Mouse (Mus musculus) olfactory bulb, adult 2 months (tissue): Measurements from ENCODE around the gene Irx4. TPM values are rescaled to one million over a fixed set of nuclear protein-coding genes. Genes with fewer than 3 reads are reported as not detected.

Experiments used
- H3K27ac ChIP-seq: fragments of 200-500 bp; 2 replicates; pipeline ENCODE4 v1.5.1; 2012; ENCODE audit warnings: low read depth, low read length; ENCODE audit not compliant: insufficient read depth
- H3K4me1 ChIP-seq: fragments of 200-500 bp; 2 replicates; pipeline ENCODE4 v1.6.1; 2012; ENCODE audit warnings: low read length; ENCODE audit not compliant: control insufficient read depth, insufficient read depth
- H3K4me3 ChIP-seq: fragments of 200-500 bp; 2 replicates; pipeline ENCODE4 v1.5.1; 2012; ENCODE audit warnings: mild to moderate bottlenecking, low read depth, low read length, moderate library complexity; ENCODE audit not compliant: insufficient read depth
- CTCF ChIP-seq: fragments of 200-500 bp; IDR thresholded peaks from 2 replicates; pipeline ENCODE4 v1.5.1; 2012; ENCODE audit warnings: low read depth, mild to moderate bottlenecking, low read length, moderate library complexity; ENCODE audit not compliant: insufficient read depth
- POLR2A ChIP-seq: fragments of 200-500 bp; IDR thresholded peaks from 2 replicates; pipeline ENCODE4 v1.6.1; 2012; ENCODE audit warnings: mild to moderate bottlenecking, low read depth, low read length, moderate library complexity; ENCODE audit not compliant: insufficient read depth
- WGBS: fragments of 180-500 bp; shearing (Covaris S2); methylation state at CpG from one replicate; pipeline ENCODE4 v1.1.7; 2018; 5-methylcytosine and 5-hydroxymethylcytosine counted together
- polyA plus RNA-seq: library from polyadenylated mRNA; stranded (reverse); fragments of >200 nt; gene quantifications from 2 replicates; pipeline ENCODE4 v1.2.4, GENCODE M21; 2012; ENCODE audit warnings: low replicate concordance; ENCODE audit not compliant: missing spikeins, insufficient read depth, insufficient read length

Gene Irx4
- not detected in 2 replicates for polyA plus RNA-seq

DNA sequence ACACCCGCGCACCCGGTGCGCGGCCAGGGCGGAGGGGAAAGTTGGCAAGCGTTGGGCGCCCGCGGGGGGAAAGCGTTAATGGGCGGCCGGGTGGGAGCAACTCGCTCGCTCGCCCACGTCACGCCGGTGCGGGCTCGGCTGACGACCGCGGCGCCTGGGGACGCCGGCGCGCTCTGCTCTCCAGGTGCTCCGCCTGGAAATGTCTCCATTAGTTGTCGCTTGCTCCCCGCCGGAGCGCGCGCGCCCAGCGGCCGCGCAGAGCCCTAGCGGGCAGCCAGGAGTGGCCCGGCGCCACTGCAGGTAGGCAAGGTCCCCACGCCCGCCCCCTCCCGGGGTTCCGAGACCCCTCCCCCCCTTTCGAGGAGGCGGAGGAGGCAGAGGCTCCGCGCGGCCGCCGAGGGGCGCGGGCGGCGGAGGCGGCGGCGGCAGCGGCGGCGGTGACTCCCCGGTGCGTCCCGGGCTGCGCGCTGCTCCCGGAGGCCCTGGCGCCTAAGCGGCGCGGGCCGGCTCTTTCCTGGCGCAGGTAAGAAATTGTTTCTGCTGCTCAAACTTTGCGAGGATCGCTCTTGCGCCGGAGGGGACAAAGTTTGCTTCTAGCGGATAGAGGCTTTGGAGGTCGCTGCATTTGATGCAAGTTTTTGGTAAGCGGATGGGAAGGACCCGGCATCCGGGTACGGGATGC lies at the start of gene Irx4:
Gene Irx4 (plus strand): TSS at position 126 of the 682 bp plus-strand sequence.
- TF ChIP-seq CTCF (no peak), POLR2A (no peak)
- 1% methylated on average over 72 of the region's 86 CpGs for WGBS
- Histone ChIP-seq H3K4me1 (peaks cover 15% of the 10 kb centered on the region), H3K4me3 (no peak within 1 kb of the TSS), H3K27ac (no peak within 1 kb of the TSS)

DNA sequence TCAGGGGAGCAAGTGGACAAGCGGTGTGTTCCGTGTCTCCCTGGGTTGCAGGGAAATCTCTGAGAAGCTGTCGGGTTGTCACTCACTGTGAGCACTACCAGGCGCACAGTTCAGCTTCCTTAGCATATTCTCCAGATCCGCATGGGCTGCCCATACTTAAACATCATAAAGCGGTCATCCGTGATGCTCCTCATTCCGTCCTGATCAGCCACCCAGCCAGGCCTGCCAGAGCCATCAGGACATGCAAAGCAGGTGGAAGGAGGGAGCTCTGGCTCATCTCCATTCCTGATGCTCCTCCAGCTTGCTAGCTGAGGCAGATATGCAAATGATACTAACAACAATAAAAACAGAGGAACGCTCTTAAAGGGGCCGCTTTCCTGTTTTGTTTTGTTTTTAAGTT lies 46.0 kb upstream of the Irx4 start:
- TF ChIP-seq CTCF, result no peak
- no peak for TF ChIP-seq POLR2A
- Histone ChIP-seq H3K4me3 (no peak overlapping the region), H3K4me1 (no peaks in the 10 kb centered on the region), H3K27ac (no peak overlapping the region)
- 67% methylated on average over 10 of the region's 10 CpGs for WGBS

DNA sequence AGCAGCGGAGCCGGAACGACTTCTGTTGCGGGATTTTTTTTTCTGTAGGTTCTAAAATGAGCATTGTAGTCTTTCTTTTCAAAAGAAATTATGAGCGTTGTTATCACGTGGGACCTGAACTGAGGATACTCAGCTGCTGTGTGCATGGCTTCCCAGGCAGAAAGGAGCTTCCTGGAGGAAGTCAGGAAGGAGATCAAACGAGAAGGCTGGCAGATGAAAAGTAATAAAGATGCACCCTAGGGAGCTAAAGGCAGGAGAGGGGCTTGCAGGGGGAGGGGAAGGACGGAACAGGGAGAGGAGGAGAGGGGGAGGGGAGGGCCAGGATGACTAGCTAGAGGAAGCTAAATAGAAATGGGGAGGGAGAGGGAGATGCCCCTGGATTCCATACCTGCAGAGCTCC lies 23.8 kb upstream of the Irx4 start:
- no peak overlapping the region for H3K27ac ChIP-seq
- 63% methylated on average over 8 of the region's 8 CpGs for WGBS
- TF ChIP-seq CTCF, result no peak
- no peak for TF ChIP-seq POLR2A
- no peaks in the 10 kb centered on the region for H3K4me1 ChIP-seq
- no peak overlapping the region for H3K4me3 ChIP-seq

DNA sequence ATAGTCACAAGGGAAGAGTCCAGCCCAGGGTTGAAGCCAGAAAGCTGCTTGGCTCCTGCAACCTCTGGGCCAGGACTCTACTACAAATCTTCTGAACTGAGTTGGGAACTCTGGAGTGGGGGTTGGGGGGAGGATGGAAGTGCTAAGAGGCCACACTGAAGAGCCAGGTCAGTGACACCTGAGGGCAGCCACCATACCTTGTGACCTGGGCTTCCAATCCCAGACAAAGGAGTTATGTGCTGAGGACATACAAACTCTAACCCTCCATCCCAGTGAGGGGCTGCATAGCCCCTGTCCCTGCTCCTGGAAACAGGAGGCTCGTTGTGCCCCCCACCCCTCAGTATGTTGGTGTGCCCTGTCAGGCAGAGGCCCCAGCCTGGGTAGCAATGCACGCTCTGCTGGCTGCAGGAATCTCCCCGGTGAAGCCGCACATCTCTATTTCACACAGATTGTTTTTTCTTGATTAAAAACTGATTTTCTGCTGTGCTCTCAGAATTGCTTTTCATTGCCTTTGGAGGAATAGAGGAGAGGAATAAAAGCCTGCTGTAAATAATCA lies 21.0 kb upstream of the Irx4 start:
- WGBS, result 85% methylated on average over 4 of the region's 4 CpGs
- no peak overlapping the region for H3K27ac ChIP-seq
- TF ChIP-seq POLR2A (no peak), CTCF (no peak)
- H3K4me1 ChIP-seq, result no peaks in the 10 kb centered on the region
- H3K4me3 ChIP-seq, result no peak overlapping the region

DNA sequence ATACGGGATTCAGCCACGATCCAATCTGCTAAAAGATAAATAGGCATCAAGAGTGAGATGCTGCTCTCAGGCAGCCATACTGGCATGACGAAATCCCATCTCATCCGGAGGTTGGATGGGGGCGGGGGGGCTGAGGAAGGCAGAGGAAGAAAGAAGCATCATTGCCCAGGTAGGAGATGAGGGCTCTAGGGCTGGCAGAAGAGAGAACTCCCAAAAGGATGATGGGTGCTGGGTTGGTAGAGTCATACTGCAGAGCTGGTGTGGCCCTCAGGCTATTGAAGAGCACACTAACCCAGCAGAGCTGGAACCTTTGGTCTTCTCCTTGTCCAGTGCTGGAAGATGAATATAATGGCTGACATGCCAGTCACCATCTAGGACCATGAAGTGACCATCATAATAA lies 17.7 kb upstream of the Irx4 start:
- Histone ChIP-seq H3K4me3 (no peak overlapping the region), H3K27ac (no peak overlapping the region), H3K4me1 (no peaks in the 10 kb centered on the region)
- TF ChIP-seq CTCF (no peak), POLR2A (no peak)
- WGBS, result 93% methylated on average over 5 of the region's 5 CpGs

DNA sequence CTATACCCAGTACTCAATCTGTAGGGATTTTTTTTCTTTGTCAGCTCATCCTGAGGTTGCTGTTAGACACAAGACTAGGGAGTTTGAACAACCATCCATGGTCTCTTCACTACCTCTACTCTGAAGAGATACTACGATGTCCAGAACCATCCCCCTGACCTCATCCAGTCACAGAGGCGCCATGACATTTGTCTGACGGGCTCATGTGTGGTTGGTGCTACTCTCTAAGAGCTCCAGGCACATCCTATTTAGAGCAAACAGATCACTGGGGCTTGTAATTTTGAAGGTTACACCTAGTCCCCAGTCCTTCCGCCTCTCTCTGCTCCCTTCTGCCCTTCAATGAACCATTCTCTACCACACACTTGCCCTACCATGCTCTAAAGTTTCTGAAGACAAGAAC lies 13.3 kb upstream of the Irx4 start:
- WGBS, result 95% methylated on average over 4 of the region's 4 CpGs
- TF ChIP-seq CTCF (no peak), POLR2A (no peak)

DNA sequence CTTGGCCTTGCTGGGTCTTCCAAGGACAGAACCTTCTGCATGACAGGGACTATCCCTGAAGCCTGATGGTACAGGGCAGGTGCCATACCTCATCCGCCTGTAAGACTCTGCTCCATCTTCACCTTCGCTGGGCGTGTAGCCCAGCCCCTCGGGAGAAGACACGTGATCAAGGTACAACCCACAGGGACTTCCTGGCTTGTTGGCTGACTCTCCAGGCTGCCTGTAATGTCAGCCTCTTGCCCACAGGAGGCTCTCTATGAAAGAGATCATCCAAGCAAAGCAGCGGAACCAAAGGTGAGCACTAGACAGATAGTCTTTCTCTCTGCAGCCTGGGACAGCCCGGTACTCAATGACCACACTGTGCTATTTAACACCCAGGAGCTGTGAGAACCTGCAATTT lies 9.1 kb upstream of the Irx4 start:
- Histone ChIP-seq H3K4me1 (no peaks in the 10 kb centered on the region), H3K27ac (no peak overlapping the region), H3K4me3 (no peak overlapping the region)
- TF ChIP-seq CTCF (no peak), POLR2A (no peak)
- WGBS, result 46% methylated on average over 7 of the region's 7 CpGs

More for the DNA sequence above, 13.3 kb upstream of the Irx4 start:
- no peak overlapping the region for H3K27ac ChIP-seq
- H3K4me1 ChIP-seq, result no peaks in the 10 kb centered on the region
- no peak overlapping the region for H3K4me3 ChIP-seq

DNA sequence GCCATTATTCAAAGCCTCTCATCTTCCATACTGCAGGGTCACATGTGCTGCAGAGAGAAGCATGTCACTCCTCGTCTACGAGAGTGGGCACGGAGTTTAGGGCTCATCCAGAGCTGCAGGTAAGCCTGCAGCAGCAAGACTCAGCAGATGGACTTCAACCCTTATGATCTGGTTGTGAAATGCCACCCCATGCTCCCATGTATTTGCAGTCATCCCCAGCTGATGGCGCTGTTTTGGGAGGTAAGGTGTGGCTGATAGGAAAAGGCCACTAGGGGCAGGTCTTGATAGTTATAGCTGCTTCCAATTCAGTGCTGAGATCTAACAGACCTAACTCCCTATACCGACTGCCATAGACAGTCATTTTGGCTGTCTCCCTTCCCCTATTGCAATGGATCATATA lies 8.3 kb upstream of the Irx4 start:
- WGBS, result 61% methylated on average over 5 of the region's 5 CpGs
- H3K4me1 ChIP-seq, result no peaks in the 10 kb centered on the region
- TF ChIP-seq CTCF (no peak), POLR2A (no peak)
- no peak overlapping the region for H3K27ac ChIP-seq
- no peak overlapping the region for H3K4me3 ChIP-seq

DNA sequence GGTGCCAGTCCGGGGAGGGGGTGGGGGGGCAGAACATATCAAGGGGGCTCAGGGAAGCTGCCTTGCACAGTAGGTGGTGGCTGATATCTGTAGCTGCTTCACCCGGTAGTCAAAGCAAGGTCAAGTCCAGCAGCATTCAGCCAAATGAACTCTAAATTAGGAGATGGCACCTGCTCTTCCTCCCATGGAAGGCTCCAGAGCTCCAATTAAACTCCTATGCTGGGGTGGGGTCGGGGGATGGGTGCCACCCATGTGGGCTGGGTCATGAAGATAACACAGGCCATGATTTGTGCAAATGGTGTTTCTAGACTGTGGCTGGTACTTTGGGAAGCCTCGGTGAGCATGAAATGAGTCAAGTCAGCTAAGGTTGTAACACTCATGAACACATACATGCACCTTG lies 1.9 kb upstream of the Irx4 start:
- Histone ChIP-seq H3K27ac (no peak overlapping the region), H3K4me1 (peaks cover 12% of the 10 kb centered on the region), H3K4me3 (no peak overlapping the region)
- TF ChIP-seq CTCF (no peak), POLR2A (no peak)
- 59% methylated on average over 4 of the region's 4 CpGs for WGBS

DNA sequence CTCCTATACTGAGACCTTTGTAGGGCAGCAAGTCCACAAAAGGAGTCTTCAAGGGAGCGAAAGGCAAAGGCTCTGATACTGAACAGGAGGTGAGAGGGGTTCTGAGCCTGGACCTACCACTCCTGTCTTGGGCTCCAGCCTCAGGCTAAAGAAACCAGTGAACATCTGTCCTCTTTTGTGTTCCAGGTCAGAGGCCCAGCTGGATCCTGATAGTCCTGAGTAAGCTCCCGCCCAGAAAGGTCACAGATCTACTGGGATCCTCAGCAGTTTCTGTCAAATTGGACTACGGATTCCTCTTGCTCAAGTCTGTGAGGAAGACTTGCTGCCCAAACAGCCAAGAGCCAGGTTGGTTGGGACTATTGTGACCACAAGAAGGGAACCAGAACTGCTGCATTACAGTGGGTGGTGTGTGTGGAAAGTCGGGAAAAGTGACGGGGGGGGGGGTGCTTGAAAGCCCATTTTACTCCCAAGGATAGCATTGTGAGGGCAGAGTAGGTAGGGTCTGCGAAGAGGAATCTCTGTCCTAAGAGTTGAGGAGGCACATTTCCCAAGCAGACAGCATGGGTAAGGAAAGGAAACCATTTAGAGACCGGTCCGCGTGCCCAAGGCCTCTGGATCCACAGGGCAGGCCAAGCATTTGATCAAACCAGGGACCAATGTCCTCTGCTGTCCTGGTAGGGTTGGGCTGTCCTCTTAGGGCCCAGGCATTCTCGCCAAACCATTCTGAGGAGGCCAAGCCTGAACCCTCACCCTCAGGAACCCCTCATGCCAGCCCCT lies 514 bp upstream of the Irx4 start:
- H3K4me3 ChIP-seq, result no peak overlapping the region
- no peak for TF ChIP-seq POLR2A
- TF ChIP-seq CTCF, result no peak
- 8% methylated on average over 10 of the region's 10 CpGs for WGBS

More for the DNA sequence above, 514 bp upstream of the Irx4 start:
- no peak overlapping the region for H3K27ac ChIP-seq
- peaks cover 12% of the 10 kb centered on the region for H3K4me1 ChIP-seq
